Mouse (Mus musculus) CH12.LX (cell line): Measurements from ENCODE around the gene Olfm3. TPM values are rescaled to one million over a fixed set of nuclear protein-coding genes. Genes with fewer than 3 reads are reported as not detected.
A peak's percentile ranks its signal among the peaks of the same experiment; 100 is the strongest.

Source experiments
- DNase-seq: peaks from one replicate; pipeline ENCODE4 v3.0.0-alpha.2; 2013; ENCODE audit errors: extremely low read depth
- H3K27ac ChIP-seq: 2 replicates; pipeline ENCODE4 v1.5.1; 2012; ENCODE audit warnings: low read depth, mild to moderate bottlenecking, control low read depth, moderate library complexity; ENCODE audit not compliant: insufficient read depth
- H3K27me3 ChIP-seq: replicated peaks from 2 replicates; pipeline ENCODE3; 2012; ENCODE audit warnings: inconsistent platforms
- H3K36me3 ChIP-seq, 2 experiments: replicated peaks in 1 of 2; 2 replicates each; pipeline versions ENCODE3 to v1.6.1; 2012; ENCODE audit warnings: inconsistent platforms in 1 of 2, low read length in 1 of 2, mild to moderate bottlenecking in 1 of 2, mixed read lengths in 1 of 2, moderate library complexity in 1 of 2; ENCODE audit not compliant: control insufficient read depth in 1 of 2, insufficient read depth in 1 of 2
- H3K4me1 ChIP-seq, 2 experiments: 2 replicates each; pipeline ENCODE4 v1.6.1; 2012; ENCODE audit warnings: inconsistent platforms in 1 of 2, moderate library complexity in 1 of 2; ENCODE audit not compliant: insufficient read depth in 2 of 2, control insufficient read depth in 1 of 2
- H3K4me2 ChIP-seq: 2 replicates; pipeline ENCODE4 v1.6.1; 2012; ENCODE audit warnings: low read depth, mild to moderate bottlenecking, control low read depth; ENCODE audit not compliant: poor library complexity, insufficient read depth, severe bottlenecking
- H3K4me3 ChIP-seq, 3 experiments: fragments of 150-350 bp in 1 of 3; sonication (generic) in 1 of 3; replicated peaks in 1 of 3; 2 replicates each; pipeline versions ENCODE3 to v1.5.1; 2011 to 2012; ENCODE audit warnings: low read depth in 2 of 3, low read length in 2 of 3, mild to moderate bottlenecking in 2 of 3, moderate library complexity in 2 of 3, control low read depth in 1 of 3, improper control_type of control experiment in 1 of 3, inconsistent platforms in 1 of 3, mixed read lengths in 1 of 3; ENCODE audit not compliant: poor library complexity in 1 of 3
- H3K79me2 ChIP-seq: replicated peaks from 2 replicates; pipeline ENCODE4 v1.6.1; 2012; ENCODE audit warnings: mild to moderate bottlenecking, moderate library complexity; ENCODE audit not compliant: control insufficient read depth, poor library complexity, insufficient read depth, severe bottlenecking; ENCODE audit errors: extremely low read depth
- H3K9ac ChIP-seq: 2 replicates; pipeline ENCODE4 v1.6.1; 2012; ENCODE audit warnings: low read depth, mild to moderate bottlenecking, control low read depth, moderate library complexity; ENCODE audit not compliant: insufficient read depth
- H3K9me3 ChIP-seq: replicated peaks from 2 replicates; pipeline ENCODE3; 2012; ENCODE audit warnings: low read length, inconsistent platforms, mixed read lengths
- BHLHE40 ChIP-seq: IDR thresholded peaks from 2 replicates; pipeline ENCODE4 v1.6.1; 2011; ENCODE audit warnings: mild to moderate bottlenecking, low read depth, low read length, improper control_type of control experiment
- CHD2 ChIP-seq: IDR thresholded peaks from 2 replicates; pipeline ENCODE4 v1.6.1; 2011; ENCODE audit warnings: low read length, improper control_type of control experiment
- E2F4 ChIP-seq: IDR thresholded peaks from 2 replicates; pipeline ENCODE4 v1.6.1; 2011; ENCODE audit warnings: low read depth, low read length, improper control_type of control experiment; ENCODE audit not compliant: insufficient replicate concordance
- ELF1 ChIP-seq: IDR thresholded peaks from 2 replicates; pipeline ENCODE4 v1.6.1; 2014; ENCODE audit warnings: low read depth, mild to moderate bottlenecking, inconsistent platforms, low read length, improper control_type of control experiment
- EP300 ChIP-seq: IDR thresholded peaks from 2 replicates; pipeline ENCODE4 v1.6.1; 2011; ENCODE audit warnings: low read length, improper control_type of control experiment
- ETS1 ChIP-seq: conservative IDR thresholded peaks from 2 replicates; pipeline ENCODE4 v1.6.1; 2012; ENCODE audit warnings: low read depth, mild to moderate bottlenecking, inconsistent platforms, low read length, improper control_type of control experiment, moderate library complexity
- GABPA ChIP-seq: IDR thresholded peaks from 2 replicates; pipeline ENCODE4 v1.6.1; 2012; ENCODE audit warnings: low read depth, low read length, improper control_type of control experiment, inconsistent platforms; ENCODE audit not compliant: insufficient replicate concordance
- MAFK ChIP-seq: IDR thresholded peaks from 2 replicates; pipeline ENCODE4 v1.6.1; 2011; ENCODE audit warnings: low read length, improper control_type of control experiment; ENCODE audit not compliant: insufficient replicate concordance
- MAZ ChIP-seq: IDR thresholded peaks from 2 replicates; pipeline ENCODE4 v1.6.1; 2012; ENCODE audit warnings: low read depth, mild to moderate bottlenecking, inconsistent platforms, low read length, improper control_type of control experiment, moderate library complexity
- MEF2A ChIP-seq: IDR thresholded peaks from 2 replicates; pipeline ENCODE4 v1.6.1; 2014; ENCODE audit warnings: low read depth, mild to moderate bottlenecking, inconsistent platforms, low read length, improper control_type of control experiment, borderline replicate concordance
- MXI1 ChIP-seq: IDR thresholded peaks from 2 replicates; pipeline ENCODE4 v1.6.1; 2011; ENCODE audit warnings: mild to moderate bottlenecking, low read depth, low read length, improper control_type of control experiment
- MYC ChIP-seq: IDR thresholded peaks from 2 replicates; pipeline ENCODE4 v1.6.1; 2011; ENCODE audit warnings: low read depth, mild to moderate bottlenecking, improper control_type of control experiment, low read length
- NELFE ChIP-seq: IDR thresholded peaks from 2 replicates; pipeline ENCODE4 v1.6.1; 2011; ENCODE audit warnings: low read depth, low read length, improper control_type of control experiment
- NRF1 ChIP-seq: IDR thresholded peaks from 2 replicates; pipeline ENCODE4 v1.6.1; 2014; ENCODE audit warnings: low read depth, mild to moderate bottlenecking, inconsistent platforms, low read length, improper control_type of control experiment, moderate library complexity
- PAX5 ChIP-seq: IDR thresholded peaks from 2 replicates; pipeline ENCODE4 v1.6.1; 2012; ENCODE audit warnings: low read length, inconsistent platforms, mixed read lengths
- POLR2A ChIP-seq: IDR thresholded peaks from 2 replicates; pipeline ENCODE4 v1.6.1; 2011; ENCODE audit warnings: low read depth, mild to moderate bottlenecking, improper control_type of control experiment, low read length
- RAD21 ChIP-seq: IDR thresholded peaks from 2 replicates; pipeline ENCODE4 v1.6.1; 2011; ENCODE audit warnings: low read depth, mild to moderate bottlenecking, low read length, improper control_type of control experiment, moderate library complexity
- SMC3 ChIP-seq: IDR thresholded peaks from 2 replicates; pipeline ENCODE4 v1.6.1; 2011; ENCODE audit warnings: low read depth, low read length, improper control_type of control experiment
- TCF12 ChIP-seq: IDR thresholded peaks from 2 replicates; pipeline ENCODE4 v1.6.1; 2014; ENCODE audit warnings: low read depth, mild to moderate bottlenecking, inconsistent platforms, low read length, improper control_type of control experiment
- UBTF ChIP-seq: IDR thresholded peaks from 2 replicates; pipeline ENCODE4 v1.6.1; 2012; ENCODE audit warnings: low read depth, mild to moderate bottlenecking, inconsistent platforms, low read length, improper control_type of control experiment, moderate library complexity
- USF1 ChIP-seq: IDR thresholded peaks from 2 replicates; pipeline ENCODE4 v1.6.1; 2014; ENCODE audit warnings: low read depth, mild to moderate bottlenecking, inconsistent platforms, low read length, improper control_type of control experiment
- ZNF384 ChIP-seq: IDR thresholded peaks from 2 replicates; pipeline ENCODE4 v1.6.1; 2012; ENCODE audit warnings: low read depth, low read length, improper control_type of control experiment, inconsistent platforms
- dilution Hi-C: fragments of 300-500 bp; cut with MboI; formaldehyde crosslinking; loops from 2 replicates; pipeline ENCODE4 v1.14.3; 2020; ENCODE audit warnings: low sequenced_read_pairs; ENCODE audit not compliant: extremely low pct_unique_long_range_greater_than_20kb, extremely low pct_ligation_motif_present
- in situ Hi-C: fragments of 300-500 bp; cut with MboI; formaldehyde crosslinking; loops from 3 replicates; pipeline ENCODE4 v1.14.3; 2019; ENCODE audit warnings: low sequenced_read_pairs, low pct_ligation_motif_present, low pct_unique_long_range_greater_than_20kb, mixed read lengths
- polyA plus RNA-seq: library from polyadenylated mRNA; unstranded; fragments of >175 nt; gene quantifications from 2 replicates; pipeline ENCODE4 v1.2.1, GENCODE M21; 2012; ENCODE audit warnings: low read depth; ENCODE audit not compliant: insufficient read length
- total RNA-seq, 2 experiments: library from RNA; depleted of rRNA; stranded (reverse); fragments of 300-350 nt in 1 of 2; fragments of >200 nt in 1 of 2; gene quantifications; 2 replicates each; pipeline ENCODE4 v1.2.3; 2012 to 2014

The Olfm3 gene
- total and polyA plus RNA-seq, 3 experiments: not detected

GRCm38 (mm10) chr3:114954904-114955303 lies 51.0 kb downstream of the Olfm3 start:
- Histone ChIP-seq H3K27ac (no peak overlapping the region), H3K4me3 (no peak overlapping the region), H3K4me2 (no peak overlapping the region), H3K4me1 (no peaks in the 10 kb centered on the region), H3K9ac (no peak overlapping the region)
- in situ Hi-C loops (no loop called here), dilution Hi-C loops (no loop called here)
- DNase-seq: no peak
- TF ChIP-seq MAFK: peak; percentile 63; the same call in 1 of the 2 replicates
- TF ChIP-seq PAX5: no peak
- TF ChIP-seq, all 38 proteins: peak for 1
- no peaks in the 10 kb centered on the region for H3K79me2 ChIP-seq
- H3K9me3 ChIP-seq: no peaks in the 10 kb centered on the region
- no peaks in the 10 kb centered on the region for H3K27me3 ChIP-seq
- no peaks in the 10 kb centered on the region for H3K36me3 ChIP-seq

DNA sequence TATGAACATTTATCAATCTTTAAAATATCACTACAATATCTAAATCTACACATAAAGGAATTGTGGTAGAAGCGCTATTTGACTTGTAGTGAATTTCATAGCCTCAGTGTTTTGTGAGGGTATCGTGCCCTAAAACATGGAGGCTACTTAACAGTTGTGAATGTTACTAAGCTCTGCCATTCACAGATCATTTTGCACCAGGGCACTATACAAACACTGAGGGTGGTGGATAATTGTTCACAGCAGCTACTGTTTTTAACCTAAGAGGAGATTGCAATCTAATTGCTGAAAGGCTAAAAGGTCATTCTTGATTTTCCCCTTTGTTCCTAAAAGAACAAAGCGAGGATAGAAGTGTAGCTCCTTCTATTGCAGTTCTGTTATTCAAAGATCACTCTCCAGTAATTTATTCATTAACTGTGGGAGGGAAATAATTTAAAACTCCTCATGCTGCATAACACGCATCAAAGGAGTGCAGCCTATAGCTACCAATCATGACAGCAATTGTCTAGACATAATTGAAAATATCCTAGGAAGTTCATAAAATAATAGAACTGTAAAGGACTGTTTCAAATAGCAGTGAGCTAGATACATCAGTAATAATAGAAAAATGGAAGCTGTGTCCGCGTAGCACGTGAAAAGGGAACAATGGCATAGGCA lies 55.6 kb downstream of the Olfm3 start:
- no peak overlapping the region for H3K4me3 ChIP-seq
- H3K4me2 ChIP-seq: no peak overlapping the region
- no peak for DNase-seq
- no peak overlapping the region for H3K9ac ChIP-seq
- H3K36me3 ChIP-seq: no peaks in the 10 kb centered on the region
- no peaks in the 10 kb centered on the region for H3K9me3 ChIP-seq
- H3K4me1 ChIP-seq: no peaks in the 10 kb centered on the region
- in situ Hi-C loops (no loop called here), dilution Hi-C loops (no loop called here)
- H3K27ac ChIP-seq: no peak overlapping the region
- TF ChIP-seq POLR2A: no peak
- no peak for TF ChIP-seq EP300
- TF ChIP-seq TCF12: no peak
- TF ChIP-seq SMC3: no peak
- no peak for TF ChIP-seq USF1
- no peak for TF ChIP-seq CHD2
- TF ChIP-seq E2F4: no peak
- TF ChIP-seq PAX5: no peak
- TF ChIP-seq ETS1: no peak
- no peak for TF ChIP-seq MXI1
- no peaks in the 10 kb centered on the region for H3K79me2 ChIP-seq
- H3K27me3 ChIP-seq: no peaks in the 10 kb centered on the region

- in situ Hi-C loops: no loop called here
- Histone ChIP-seq H3K9me3 (no peaks in the 10 kb centered on the region), H3K4me3 (no peak overlapping the region), H3K79me2 (no peaks in the 10 kb centered on the region), H3K4me2 (no peak overlapping the region), H3K4me1 (no peaks in the 10 kb centered on the region)
- DNase-seq: peak; percentile 0
- TF ChIP-seq GABPA (no peak), MEF2A (no peak), BHLHE40 (no peak), MAFK (no peak), NRF1 (no peak), TCF12 (no peak), ELF1 (no peak), ZNF384 (no peak), RAD21 (no peak; the same call in 1 of the 2 replicates), POLR2A (no peak), MYC (no peak), UBTF (no peak), NELFE (no peak), MAZ (no peak)
- TF ChIP-seq, all 38 proteins: peak for 0
- H3K27ac ChIP-seq: no peak overlapping the region
- no peaks in the 10 kb centered on the region for H3K36me3 ChIP-seq
- dilution Hi-C loops: no loop called here
- H3K9ac ChIP-seq: no peak overlapping the region
- H3K27me3 ChIP-seq: no peaks in the 10 kb centered on the region
Measured at GRCm38 (mm10) chr3:114962316-114963083, 58.6 kb downstream of the Olfm3 start.
